Mouse (Mus musculus) heart, embryonic 12.5 days (tissue): ENCODE measurements around the gene Ralgapa2. TPM values are rescaled to one million over a fixed set of nuclear protein-coding genes. Genes with fewer than 3 reads are reported as not detected.

Experiments used
- ATAC-seq: fragments of 200-750 bp; cut with Nextera tagmentation; 2 replicates; pipeline ENCODE4 v1.8.0; 2017; ENCODE audit warnings: moderate TSS enrichment, moderate library complexity; ENCODE audit not compliant: insufficient number of reproducible peaks, low FRiP score
- H3K27ac ChIP-seq: fragments of 300-500 bp; sonication (generic); 2 replicates; pipeline ENCODE4 v1.5.1; 2016; ENCODE audit warnings: mild to moderate bottlenecking, moderate library complexity; ENCODE audit not compliant: poor library complexity, severe bottlenecking
- H3K27me3 ChIP-seq: fragments of 300-500 bp; sonication (generic); replicated peaks from 2 replicates; pipeline ENCODE4 v1.6.1; 2016; ENCODE audit warnings: mild to moderate bottlenecking, moderate library complexity
- H3K36me3 ChIP-seq: fragments of 300-500 bp; sonication (generic); 2 replicates; pipeline ENCODE4 v1.6.1; 2016; ENCODE audit warnings: mild to moderate bottlenecking, moderate library complexity
- H3K4me1 ChIP-seq: fragments of 300-500 bp; sonication (generic); replicated peaks from 2 replicates; pipeline ENCODE4 v1.6.1; 2016; ENCODE audit warnings: mild to moderate bottlenecking
- H3K4me2 ChIP-seq: fragments of 300-500 bp; sonication (generic); 2 replicates; pipeline ENCODE4 v1.6.1; 2016; ENCODE audit warnings: mild to moderate bottlenecking, moderate library complexity
- H3K4me3 ChIP-seq: fragments of 300-500 bp; sonication (generic); 2 replicates; pipeline ENCODE4 v1.5.1; 2016; ENCODE audit warnings: mild to moderate bottlenecking
- H3K9ac ChIP-seq: fragments of 300-500 bp; sonication (generic); 2 replicates; pipeline ENCODE4 v1.6.1; 2016; ENCODE audit warnings: mild to moderate bottlenecking, moderate library complexity
- H3K9me3 ChIP-seq: fragments of 300-500 bp; sonication (generic); replicated peaks from 2 replicates; pipeline ENCODE4 v1.6.1; 2016; ENCODE audit warnings: mild to moderate bottlenecking, moderate library complexity
- WGBS: fragments of 180-500 bp; shearing (Covaris S2); methylation state at CpG from one replicate; pipeline ENCODE4 v1.1.7; 2016; 5-methylcytosine and 5-hydroxymethylcytosine counted together
- polyA plus RNA-seq: library from polyadenylated mRNA; unstranded; fragments of >200 nt; fragmentation: Nextera tagmentation; extraction: Ambion mirVana; gene quantifications from 2 replicates; pipeline ENCODE4 v1.2.1, GENCODE M21; 2016

The Ralgapa2 gene
- polyA plus RNA-seq, 1 experiment from 2014 or later, result 11.3 TPM

GRCm38 (mm10) chr2:146280921-146281274 is 231.2 kb downstream of the Ralgapa2 start:
- Histone ChIP-seq H3K4me1 (peaks cover 2% of the 10 kb centered on the region; the same call in 1 of the 2 replicates), H3K4me3 (no peak overlapping the region), H3K9ac (no peak overlapping the region), H3K4me2 (no peak overlapping the region), H3K27me3 (no peaks in the 10 kb centered on the region), H3K27ac (no peak overlapping the region), H3K36me3 (no peaks in the 10 kb centered on the region), H3K9me3 (no peaks in the 10 kb centered on the region)
- ATAC-seq, result no peak
- 78% methylated on average over 1 of the region's 1 CpGs for WGBS

GRCm38 (mm10) chr2:146280221-146280920 is 231.8 kb downstream of the Ralgapa2 start:
- 34% methylated on average over 6 of the region's 6 CpGs for WGBS
- no peak overlapping the region for H3K4me2 ChIP-seq
- no peak overlapping the region for H3K9ac ChIP-seq
- no peak overlapping the region for H3K27ac ChIP-seq
- H3K27me3 ChIP-seq, result no peaks in the 10 kb centered on the region
- H3K9me3 ChIP-seq, result no peaks in the 10 kb centered on the region
- H3K36me3 ChIP-seq, result no peaks in the 10 kb centered on the region
- peaks cover 2% of the 10 kb centered on the region; the same call in 1 of the 2 replicates for H3K4me1 ChIP-seq
- no peak overlapping the region for H3K4me3 ChIP-seq
- ATAC-seq, result no peak

- Histone ChIP-seq H3K36me3 (no peaks in the 10 kb centered on the region), H3K4me3 (no peak overlapping the region), H3K9me3 (no peaks in the 10 kb centered on the region), H3K4me2 (no peak overlapping the region), H3K9ac (no peak overlapping the region), H3K4me1 (peaks cover 2% of the 10 kb centered on the region; the same call in 1 of the 2 replicates), H3K27ac (no peak overlapping the region), H3K27me3 (no peaks in the 10 kb centered on the region)
- ATAC-seq, result no peak
- WGBS, result 78% methylated on average over 24 of the region's 24 CpGs
These were observed 232.5 kb downstream of the Ralgapa2 start for GRCm38 (mm10) chr2:146279430-146280220.

- ATAC-seq, result no peak
- WGBS, result 62% methylated on average over 5 of the region's 5 CpGs
- Histone ChIP-seq H3K4me3 (no peak overlapping the region), H3K27me3 (no peaks in the 10 kb centered on the region), H3K27ac (no peak overlapping the region), H3K9me3 (no peaks in the 10 kb centered on the region), H3K4me2 (no peak overlapping the region), H3K4me1 (peaks cover 2% of the 10 kb centered on the region; the same call in 1 of the 2 replicates), H3K36me3 (no peaks in the 10 kb centered on the region), H3K9ac (no peak overlapping the region)
These were observed 233.8 kb downstream of the Ralgapa2 start for GRCm38 (mm10) chr2:146278381-146278780.

GRCm38 (mm10) chr2:146266539-146266938 is 245.6 kb downstream of the Ralgapa2 start:
- no peak for ATAC-seq
- no peaks in the 10 kb centered on the region for H3K27me3 ChIP-seq
- H3K9ac ChIP-seq, result no peak overlapping the region
- 72% methylated on average over 3 of the region's 3 CpGs for WGBS
- peaks cover 4% of the 10 kb centered on the region; the same call in 1 of the 2 replicates for H3K36me3 ChIP-seq
- H3K9me3 ChIP-seq, result no peaks in the 10 kb centered on the region
- no peak overlapping the region for H3K4me2 ChIP-seq
- H3K27ac ChIP-seq, result no peak overlapping the region
- H3K4me1 ChIP-seq, result 0 out of 2 replicates have a peak, but pooled peaks cover 10% of the 10 kb centered on the region
- H3K4me3 ChIP-seq, result no peak overlapping the region

- Histone ChIP-seq H3K4me2 (no peak overlapping the region), H3K27ac (no peak overlapping the region), H3K9me3 (no peaks in the 10 kb centered on the region), H3K4me3 (no peak overlapping the region), H3K4me1 (0 out of 2 replicates have a peak, but pooled peaks cover 10% of the 10 kb centered on the region), H3K36me3 (peaks cover 4% of the 10 kb centered on the region; the same call in 1 of the 2 replicates), H3K9ac (no peak overlapping the region), H3K27me3 (no peaks in the 10 kb centered on the region)
- ATAC-seq, result no peak
- 56% methylated on average over 4 of the region's 4 CpGs for WGBS
These were observed 247.1 kb downstream of the Ralgapa2 start for GRCm38 (mm10) chr2:146265045-146265444.

- H3K36me3 ChIP-seq, result no peaks in the 10 kb centered on the region
- no peaks in the 10 kb centered on the region for H3K27me3 ChIP-seq
- H3K4me2 ChIP-seq, result no peak overlapping the region
- no peaks in the 10 kb centered on the region for H3K9me3 ChIP-seq
- no peak overlapping the region for H3K27ac ChIP-seq
- peaks cover 23% of the 10 kb centered on the region for H3K4me1 ChIP-seq
- H3K9ac ChIP-seq, result no peak overlapping the region
- H3K4me3 ChIP-seq, result no peak overlapping the region
- ATAC-seq, result no peak
These were observed 249.2 kb downstream of the Ralgapa2 start for GRCm38 (mm10) chr2:146262966-146263365.

- Histone ChIP-seq H3K4me1 (peaks cover 28% of the 10 kb centered on the region), H3K27ac (no peak overlapping the region), H3K9ac (no peak overlapping the region), H3K36me3 (no peaks in the 10 kb centered on the region), H3K4me2 (no peak overlapping the region), H3K4me3 (no peak overlapping the region), H3K27me3 (no peaks in the 10 kb centered on the region), H3K9me3 (no peaks in the 10 kb centered on the region)
- 34% methylated on average over 10 of the region's 10 CpGs for WGBS
- ATAC-seq, result no peak
These were observed 249.9 kb downstream of the Ralgapa2 start for GRCm38 (mm10) chr2:146262215-146262614.

- H3K27ac ChIP-seq, result no peak overlapping the region
- WGBS, result 93% methylated on average over 4 of the region's 4 CpGs
- no peaks in the 10 kb centered on the region for H3K36me3 ChIP-seq
- no peaks in the 10 kb centered on the region for H3K9me3 ChIP-seq
- no peak for ATAC-seq
- no peaks in the 10 kb centered on the region for H3K27me3 ChIP-seq
- H3K9ac ChIP-seq, result no peak overlapping the region
- H3K4me2 ChIP-seq, result no peak overlapping the region
- H3K4me3 ChIP-seq, result no peak overlapping the region
- peaks cover 33% of the 10 kb centered on the region for H3K4me1 ChIP-seq
These were observed 251.0 kb downstream of the Ralgapa2 start for GRCm38 (mm10) chr2:146261146-146261545.

GRCm38 (mm10) chr2:146259787-146260560 is 252.2 kb downstream of the Ralgapa2 start:
- 0 out of 2 replicates have a peak overlapping the region, but pooled peaks have one; percentile 1 for H3K9ac ChIP-seq
- no peak overlapping the region for H3K4me2 ChIP-seq
- no peak overlapping the region for H3K27ac ChIP-seq
- H3K36me3 ChIP-seq, result no peaks in the 10 kb centered on the region
- no peak overlapping the region for H3K4me3 ChIP-seq
- no peaks in the 10 kb centered on the region for H3K9me3 ChIP-seq
- peaks cover 29% of the 10 kb centered on the region for H3K4me1 ChIP-seq
- no peaks in the 10 kb centered on the region for H3K27me3 ChIP-seq
- ATAC-seq, result no peak
- WGBS, result 51% methylated on average over 18 of the region's 18 CpGs
